Comparison of ENCODE assay signal across 8 mouse cellular contexts in the genomic region with DNA sequence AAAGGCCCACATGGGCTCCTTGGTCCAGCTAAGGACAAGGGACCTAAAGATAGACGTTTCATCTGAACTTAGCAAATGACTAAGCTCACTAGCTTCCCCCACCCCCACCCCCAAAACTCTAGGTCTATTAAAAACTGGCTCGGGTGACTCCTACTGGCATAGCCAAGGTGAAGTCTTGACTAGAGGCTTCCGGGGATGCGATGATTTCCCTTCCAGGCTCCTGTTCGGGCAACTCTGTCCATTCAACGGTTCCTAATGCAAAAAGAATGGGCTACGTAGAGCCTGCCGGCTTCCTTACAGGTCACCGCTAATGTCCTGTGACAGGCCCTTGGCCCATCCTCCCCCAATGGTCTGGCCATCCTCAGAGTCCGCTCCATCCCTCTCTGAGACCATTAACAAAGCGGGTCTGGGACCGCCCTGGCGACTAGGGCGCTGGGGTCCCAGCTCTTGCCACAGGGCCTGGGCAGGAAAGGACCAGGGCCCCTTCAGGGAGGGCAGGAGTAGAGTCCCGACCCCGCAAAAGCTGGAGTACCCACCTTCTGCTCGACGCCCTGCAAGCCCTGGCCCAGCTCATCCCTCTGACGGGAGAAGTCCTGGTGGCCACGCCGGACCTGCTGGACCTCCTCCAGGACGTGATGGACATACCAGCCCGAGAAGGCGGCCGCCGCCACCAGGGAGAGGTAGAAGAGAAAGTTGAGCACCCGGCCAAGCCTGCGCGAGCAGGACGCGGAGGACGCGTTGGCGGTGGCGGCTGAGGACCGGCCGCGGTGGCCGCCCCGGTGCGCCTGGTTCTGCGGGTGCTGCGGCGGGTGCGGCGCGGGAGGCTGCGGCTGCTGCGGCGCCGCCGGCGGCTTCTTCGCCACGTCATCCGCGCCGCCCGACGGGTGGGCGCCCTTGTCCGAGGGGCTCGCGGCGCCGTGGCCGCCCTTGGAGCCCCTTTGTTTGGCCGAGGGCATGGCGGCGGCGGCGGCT. TPM values are rescaled to one million over a fixed set of nuclear protein-coding genes. Genes with fewer than 3 reads are reported as not detected.
DNase-seq lines count a peak whose midpoint lies in the region; ATAC-seq and TF ChIP-seq lines count a peak whose summit lies in the region.

No protein-coding gene starts in this region.

- no peak for DNase-seq in layer of hippocampus, adult 2 months (ENCODE audit: low spot score in 2 of 2)
- DNase-seq in layer of hippocampus, adult 8-10 months (ENCODE audit: low spot score in 2 of 2), result no peak
- peak; percentile 68 to 78 for DNase-seq in cerebellum, adult 18-20 months
- DNase-seq in heart, postnatal 4 days, result peak; percentile 73
- peak; percentile 37 to 65 for DNase-seq in left cerebral cortex, postnatal 36 days (ENCODE audit: low spot score in 2 of 2)

- intact Hi-C loops in left cerebral cortex, postnatal 36 days (cut with DNase I), result loop anchor here (5.0 kb wide), 2 partner anchors 44 to 89 kb away; a partner anchor contains a TSS

- H3K9me3 ChIP-seq in forebrain, embryonic 15.5 days, result no peaks in the 10 kb centered on the region
- H3K9me3 ChIP-seq in midbrain, embryonic 12.5 days, result no peaks in the 10 kb centered on the region
- H3K9me3 ChIP-seq in stomach, embryonic 15.5 days, result no peaks in the 10 kb centered on the region

- H3K27ac ChIP-seq in layer of hippocampus, adult 2 months, result peak overlapping the region; percentile 64
- peak overlapping the region; percentile 74 for H3K27ac ChIP-seq in forebrain, embryonic 15.5 days (replicated peaks)
- peak overlapping the region; percentile 91 for H3K27ac ChIP-seq in midbrain, embryonic 12.5 days (replicated peaks)
- H3K27ac ChIP-seq in stomach, embryonic 15.5 days, result peak overlapping the region; percentile 90

- peak overlapping the region; percentile 66 for H3K4me3 ChIP-seq in layer of hippocampus, adult 2 months
- H3K4me3 ChIP-seq in forebrain, embryonic 15.5 days, result peak overlapping the region; percentile 93
- peak overlapping the region; percentile 91 for H3K4me3 ChIP-seq in midbrain, embryonic 12.5 days
- peak overlapping the region; percentile 90 for H3K4me3 ChIP-seq in stomach, embryonic 15.5 days (replicated peaks)

- H3K27me3 ChIP-seq in forebrain, embryonic 15.5 days, result no peaks in the 10 kb centered on the region
- H3K27me3 ChIP-seq in midbrain, embryonic 12.5 days, result no peaks in the 10 kb centered on the region
- no peaks in the 10 kb centered on the region for H3K27me3 ChIP-seq in stomach, embryonic 15.5 days (replicated peaks)

- no peak for TF ChIP-seq CTCF in layer of hippocampus, adult 2 months (conservative IDR thresholded peaks at IDR 0.05)

- under 1% methylated on average over 59 of the region's 72 CpGs for WGBS in forebrain, embryonic 15.5 days
- 1% methylated on average over 41 of the region's 72 CpGs for WGBS in midbrain, embryonic 12.5 days
- under 1% methylated on average over 63 of the region's 72 CpGs for WGBS in stomach, embryonic 15.5 days

- ATAC-seq in forebrain, embryonic 15.5 days (replicated peaks), result peak; percentile 51
- ATAC-seq in midbrain, embryonic 12.5 days (ENCODE audit: low FRiP score, low read depth), result peak; percentile 44
- ATAC-seq in stomach, embryonic 15.5 days (ENCODE audit: insufficient read depth, low FRiP score, low read depth), result peak; percentile 18; the same call in 1 of the 2 replicates

- H3K4me1 ChIP-seq in forebrain, embryonic 15.5 days, result peaks cover 39% of the 10 kb centered on the region
- peaks cover 43% of the 10 kb centered on the region for H3K4me1 ChIP-seq in midbrain, embryonic 12.5 days
- peaks cover 28% of the 10 kb centered on the region for H3K4me1 ChIP-seq in stomach, embryonic 15.5 days

- peak overlapping the region; percentile 84 for H3K9ac ChIP-seq in forebrain, embryonic 15.5 days (replicated peaks)
- H3K9ac ChIP-seq in midbrain, embryonic 12.5 days (replicated peaks), result peak overlapping the region; percentile 98
- H3K9ac ChIP-seq in stomach, embryonic 15.5 days, result peak overlapping the region; percentile 59

- H3K36me3 ChIP-seq in forebrain, embryonic 15.5 days, result peaks cover 5% of the 10 kb centered on the region; the same call in 1 of the 2 replicates
- peaks cover 12% of the 10 kb centered on the region for H3K36me3 ChIP-seq in midbrain, embryonic 12.5 days
- H3K36me3 ChIP-seq in stomach, embryonic 15.5 days, result peaks cover 6% of the 10 kb centered on the region; the same call in 1 of the 2 replicates

- H3K4me2 ChIP-seq in forebrain, embryonic 15.5 days (replicated peaks), result peak overlapping the region; percentile 64
- H3K4me2 ChIP-seq in midbrain, embryonic 12.5 days (replicated peaks), result peak overlapping the region; percentile 65
- peak overlapping the region; percentile 55 for H3K4me2 ChIP-seq in stomach, embryonic 15.5 days

RNA-seq across cellular contexts. Expression of a gene that starts 0.7 kb away (rescaled TPM):
- 10 to 100 TPM; 20.2 to 20.3 TPM for total RNA-seq in layer of hippocampus, adult 2 months (2021)
- total RNA-seq in layer of hippocampus, adult 8-10 months (2022), result 10 to 100 TPM; 18.8 to 20.8 (median 19.8) TPM
- 41.9 and 44.1 TPM in 2 replicates for polyA plus RNA-seq in forebrain, embryonic 15.5 days (2015; fragmentation: Nextera tagmentation; extraction: Ambion mirVana)
- 100 to 1,000 TPM; 111 to 115 TPM for total RNA-seq in heart, postnatal 4 days (2021)
- total RNA-seq in left cerebral cortex, postnatal 36 days (2021), result 10 to 100 TPM; 22.3 to 23.5 TPM
- polyA plus RNA-seq in midbrain, embryonic 12.5 days (2016; fragmentation: Nextera tagmentation; extraction: Ambion mirVana), result 105 and 109 TPM in 2 replicates
- 81.8 and 89.3 TPM in 2 replicates for polyA plus RNA-seq in stomach, embryonic 15.5 days (2015; fragmentation: Nextera tagmentation; extraction: Ambion mirVana)

RNA-seq across cellular contexts. Expression of a gene that starts 43.2 kb away (rescaled TPM):
- 10 to 100 TPM; 27.3 to 29.4 TPM for total RNA-seq in layer of hippocampus, adult 2 months (2021)
- 10 to 100 TPM; 22.0 to 31.3 (median 26.9) TPM for total RNA-seq in layer of hippocampus, adult 8-10 months (2022)
- 30.8 and 34.8 TPM in 2 replicates for polyA plus RNA-seq in forebrain, embryonic 15.5 days (2015; fragmentation: Nextera tagmentation; extraction: Ambion mirVana)
- total RNA-seq in heart, postnatal 4 days (2021), result 10 to 100 TPM; 26.4 to 33.4 TPM
- total RNA-seq in left cerebral cortex, postnatal 36 days (2021), result 10 to 100 TPM; 20.8 to 24.9 TPM
- 15.8 and 16.7 TPM in 2 replicates for polyA plus RNA-seq in midbrain, embryonic 12.5 days (2016; fragmentation: Nextera tagmentation; extraction: Ambion mirVana)
- 16.0 and 19.7 TPM in 2 replicates for polyA plus RNA-seq in stomach, embryonic 15.5 days (2015; fragmentation: Nextera tagmentation; extraction: Ambion mirVana)

Comparison
In these comparisons a context has a peak if more than half of its experiments do, and no peak if none do; other contexts are left out.
1. DNase-seq: peak in cerebellum, adult 18-20 months (2 of 2), heart, postnatal 4 days (single experiment) and left cerebral cortex, postnatal 36 days (2 of 2); none in layer of hippocampus, adult 2 months (0 of 2) and layer of hippocampus, adult 8-10 months (0 of 2).
2. RNA of a gene that starts 0.7 kb away (total RNA-seq): 111 to 115 TPM in heart, postnatal 4 days; 22.3 to 23.5 TPM in left cerebral cortex, postnatal 36 days, 20.2 to 20.3 TPM in layer of hippocampus, adult 2 months and 18.8 to 20.8 TPM in layer of hippocampus, adult 8-10 months; every median in the first group is over 4 times any median in the second.
3. Peak in every context shown above with its lines, with median percentiles within 50 percentile points of each other: H3K27ac ChIP-seq, H3K4me3 ChIP-seq, ATAC-seq, H3K4me2 ChIP-seq and H3K9ac ChIP-seq.